Mouse (Mus musculus) midbrain, embryonic 16.5 days (tissue): ENCODE results near the gene Ghrl. TPM values are rescaled to one million over a fixed set of nuclear protein-coding genes. Genes with fewer than 3 reads are reported as not detected.

Experiments used
- microRNA-seq: library from miRNA; unstranded; fragments of <30 nt; microRNA quantifications from one replicate; pipeline ENCODE4, GENCODE M21; 2017
- polyA plus RNA-seq: library from polyadenylated mRNA; unstranded; fragments of >200 nt; fragmentation: Nextera tagmentation; extraction: Ambion mirVana; gene quantifications from 2 replicates; pipeline ENCODE4 v1.2.1, GENCODE M21; 2015

Gene Ghrl
- polyA plus RNA-seq, 1 experiment from 2014 or later = 1.2 TPM

Small RNAs within 50 kb of the gene (microRNA-seq; reads per million reads assigned to microRNA genes)
- not detected for gene Mir7042

Other genes starting within 250 kb of the Ghrl start
- gene Il17rc, start 248.5 kb downstream of the Ghrl start, polyA plus RNA-seq = 2.7 and 4.3 TPM in 2 replicates
- 77.7 and 80.5 TPM in 2 replicates for gene Creld1, start 236.6 kb downstream of the Ghrl start, polyA plus RNA-seq
- 13.5 and 14.4 TPM in 2 replicates for gene Prrt3, start 217.9 kb downstream of the Ghrl start, polyA plus RNA-seq
- 112 and 116 TPM in 2 replicates for gene Emc3, start 188.2 kb downstream of the Ghrl start, polyA plus RNA-seq
- 1.4 and 1.8 TPM in 2 replicates for gene Fancd2, start 188.2 kb downstream of the Ghrl start, polyA plus RNA-seq
- gene Fancd2os, start 119.2 kb downstream of the Ghrl start, polyA plus RNA-seq = not detected in 2 replicates
- gene Brk1, start 115.1 kb downstream of the Ghrl start, polyA plus RNA-seq = 227 and 250 TPM in 2 replicates
- gene Vhl, start 95.9 kb downstream of the Ghrl start, polyA plus RNA-seq = 70.1 and 77.8 TPM in 2 replicates
- 1.3 and 2.1 TPM in 2 replicates for gene Irak2, start 81.4 kb downstream of the Ghrl start, polyA plus RNA-seq
- 0.89 and 1.1 TPM in 2 replicates for gene Tatdn2, start 22.8 kb downstream of the Ghrl start, polyA plus RNA-seq
- 177 and 184 TPM in 2 replicates for gene Sec13, start 20.9 kb upstream of the Ghrl start, polyA plus RNA-seq